Mouse (Mus musculus) E14TG2a.4 (cell line): ENCODE measurements around the gene Mettl7b.

Experiments
- CTCF ChIP-seq: conservative IDR thresholded peaks from 2 replicates; pipeline ENCODE4 v1.5.1; 2014; ENCODE audit warnings: low read length
- POU5F1 ChIP-seq: IDR thresholded peaks from 2 replicates; pipeline ENCODE4 v1.6.1; 2014; ENCODE audit warnings: low read length, borderline replicate concordance

DNA sequence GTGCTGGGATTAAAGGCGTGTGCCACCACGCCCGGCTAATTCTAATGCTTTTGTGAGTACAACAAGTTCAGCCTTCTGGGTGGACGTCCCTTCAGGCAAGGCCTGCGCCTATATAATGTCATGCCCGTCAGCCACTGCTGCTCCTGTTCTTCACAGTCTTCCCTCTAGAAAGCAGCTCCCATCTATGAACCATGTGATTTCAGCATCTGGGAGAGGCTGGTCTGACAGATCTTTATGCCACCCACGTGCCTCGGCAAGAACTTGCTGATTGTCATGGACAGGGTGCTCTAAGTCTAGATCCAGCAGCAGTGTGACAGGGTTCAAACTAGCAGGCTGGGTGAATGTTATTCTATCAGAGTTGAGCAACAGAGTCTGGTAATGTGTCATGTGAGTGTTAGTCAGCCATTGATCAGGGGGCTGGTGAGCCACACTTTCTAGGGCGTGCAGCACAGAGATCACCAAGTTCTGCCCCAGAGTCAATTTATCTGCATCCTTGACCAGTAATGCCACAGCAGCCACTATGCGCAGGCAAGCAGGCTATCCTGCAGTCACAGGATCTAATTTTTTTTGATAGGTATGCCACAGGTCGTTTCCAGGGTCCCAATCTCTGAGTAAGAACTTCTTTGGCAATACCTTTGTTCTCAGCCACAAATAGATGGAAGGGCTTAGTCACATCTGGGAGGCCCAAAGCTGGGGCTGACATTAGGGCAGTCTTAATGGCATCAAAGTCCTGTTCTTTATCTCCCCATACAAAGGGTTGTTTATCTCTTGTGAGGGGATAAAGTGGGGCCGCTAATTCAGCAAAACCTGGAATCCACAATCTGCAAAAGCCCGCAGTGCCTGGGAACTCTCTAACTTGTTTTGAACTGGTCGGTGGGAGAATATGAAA is 43.5 kb upstream of the Mettl7b start:
- TF ChIP-seq CTCF (no peak), POU5F1 (no peak)
